ENCODE assay signal across 8 mouse cellular contexts in genomic region chr11:85170058-85170740, GRCm38 (mm10). TPM values are rescaled to one million over a fixed set of nuclear protein-coding genes. Genes with fewer than 3 reads are reported as not detected.
DNase-seq lines count a peak whose midpoint lies in the region; ATAC-seq and TF ChIP-seq lines count a peak whose summit lies in the region.

1700125H20Rik (plus strand) TSS chr11:85170404.

- TF ChIP-seq POLR2A in olfactory bulb, adult 2 months (IDR thresholded peaks at IDR 0.05; ENCODE audit: insufficient read depth, low read depth, low read length) = no peak

- peak; percentile 94 for TF ChIP-seq CTCF in lung, embryonic 14.5 days (IDR thresholded peaks at IDR 0.05; ENCODE audit: low read depth)
- TF ChIP-seq CTCF in olfactory bulb, adult 2 months (IDR thresholded peaks at IDR 0.05; ENCODE audit: insufficient read depth, low read depth, low read length) = peak; percentile 79

- ATAC-seq in hematopoietic stem cell, adult 5-6 weeks (replicated peaks in 1 of 2; ENCODE audit: insufficient read depth in 1 of 2, low FRiP score in 2 of 2, low TSS enrichment in 1 of 2, low read depth in 1 of 2, poor library complexity in 2 of 2, severe bottlenecking in 2 of 2) = peak; percentile 97 to 99
- peak; percentile 97 for ATAC-seq in lung, embryonic 14.5 days (ENCODE audit: insufficient read depth)

- H3K27me3 ChIP-seq in lung, embryonic 14.5 days (ENCODE audit: insufficient read depth, low read length) = no peaks in the 10 kb centered on the region

- H3K4me1 ChIP-seq in lung, embryonic 14.5 days (ENCODE audit: insufficient read depth) = no peaks in the 10 kb centered on the region
- H3K4me1 ChIP-seq in olfactory bulb, adult 2 months (ENCODE audit: control insufficient read depth, insufficient read depth, low read length) = peaks cover 5% of the 10 kb centered on the region; the same call in 1 of the 2 replicates

- H3K36me3 ChIP-seq in lung, embryonic 14.5 days (ENCODE audit: insufficient read depth) = no peaks in the 10 kb centered on the region

- H3K4me3 ChIP-seq in lung, embryonic 14.5 days (ENCODE audit: low read depth, low read length) = peak within 1 kb of the TSS; percentile 21; the same call in 1 of the 2 replicates
- H3K4me3 ChIP-seq in olfactory bulb, adult 2 months (ENCODE audit: insufficient read depth, low read depth, low read length) = peak within 1 kb of the TSS; percentile 39

- peak within 1 kb of the TSS; percentile 65 for H3K4me2 ChIP-seq in lung, embryonic 14.5 days

- no peaks in the 10 kb centered on the region for H3K9me3 ChIP-seq in lung, embryonic 14.5 days (ENCODE audit: low read depth, low read length)

- no peak within 1 kb of the TSS; the same call in 1 of the 2 replicates for H3K27ac ChIP-seq in lung, embryonic 14.5 days (ENCODE audit: low read depth)
- H3K27ac ChIP-seq in olfactory bulb, adult 2 months (ENCODE audit: insufficient read depth, low read depth, low read length) = no peak within 1 kb of the TSS

- peak; percentile 85 for DNase-seq in MN1 (ENCODE audit: low spot score)
- peak; percentile 90 for DNase-seq in cerebellum, adult 8-10 months
- peak; percentile 87 for DNase-seq in forelimb bud, embryonic 11.5 days (ENCODE audit: low read depth, low spot score)
- DNase-seq in layer of hippocampus, adult 8-10 months (ENCODE audit: low spot score in 2 of 2) = peak; percentile 70 to 87
- DNase-seq in lung, embryonic 14.5 days = peak; percentile 97
- peak; percentile 65 to 66 for DNase-seq in thymus, adult 18-20 months

- WGBS in lung, embryonic 14.5 days = 12% methylated on average over 21 of the region's 21 CpGs
- WGBS in olfactory bulb, adult 2 months = 11% methylated on average over 21 of the region's 21 CpGs

- peak within 1 kb of the TSS; percentile 42 for H3K9ac ChIP-seq in lung, embryonic 14.5 days

RNA-seq across cellular contexts. Expression of gene 1700125H20Rik, which starts in this region (rescaled TPM):
- not detected in 2 replicates for total RNA-seq in hematopoietic stem cell, adult 5-6 weeks (2017)
- total RNA-seq in layer of hippocampus, adult 8-10 months (2022) = under 1 TPM in 2 of 4 experiments, not detected in 2; 0.50 to 0.68 TPM
- 0.28 TPM in 1 of 2 replicates, not detected in the other for polyA plus RNA-seq in lung, embryonic 14.5 days (2014; fragmentation: Nextera tagmentation; extraction: Ambion mirVana)
- polyA plus RNA-seq in olfactory bulb, adult 2 months (2012; ENCODE audit: insufficient read depth, insufficient read length, low replicate concordance, missing spikeins) = not detected in 2 replicates

Comparison
In these comparisons a context has a peak if more than half of its experiments do, and no peak if none do; other contexts are left out.
1. Peak in ATAC-seq in hematopoietic stem cell, adult 5-6 weeks; RNA of the gene not detected or under 1 TPM.
2. Peak in DNase-seq in layer of hippocampus, adult 8-10 months; RNA of the gene not detected or under 1 TPM.
3. Peak in DNase-seq, ATAC-seq, H3K4me3 ChIP-seq, H3K9ac ChIP-seq and H3K4me2 ChIP-seq in lung, embryonic 14.5 days; RNA of the gene not detected or under 1 TPM.